Mouse (Mus musculus) hindbrain, embryonic 16.5 days (tissue): Measurements from ENCODE around the gene Itsn2. TPM values are rescaled to one million over a fixed set of nuclear protein-coding genes. Genes with fewer than 3 reads are reported as not detected.

Source experiments
- ATAC-seq: fragments of 200-750 bp; cut with Nextera tagmentation; 2 replicates; pipeline ENCODE4 v1.8.0; 2017; ENCODE audit warnings: moderate TSS enrichment, moderate library complexity
- H3K27ac ChIP-seq: fragments of 300-500 bp; sonication (generic); 2 replicates; pipeline ENCODE4 v1.5.1; 2014; ENCODE audit warnings: low read depth, mild to moderate bottlenecking, control low read depth, low read length, moderate library complexity
- H3K27me3 ChIP-seq: fragments of 300-500 bp; sonication (generic); replicated peaks from 2 replicates; pipeline ENCODE4 v1.6.1; 2014; ENCODE audit warnings: low read length; ENCODE audit not compliant: control insufficient read depth, insufficient read depth
- H3K36me3 ChIP-seq: fragments of 300-500 bp; sonication (generic); 2 replicates; pipeline ENCODE4 v1.6.1; 2014; ENCODE audit warnings: mild to moderate bottlenecking, low read length, moderate library complexity, mixed read lengths; ENCODE audit not compliant: control insufficient read depth, insufficient read depth
- H3K4me1 ChIP-seq: fragments of 300-500 bp; sonication (generic); 2 replicates; pipeline ENCODE4 v1.6.1; 2014; ENCODE audit warnings: low read depth, low read length; ENCODE audit not compliant: control insufficient read depth, insufficient read depth
- H3K4me2 ChIP-seq: fragments of 300-500 bp; sonication (generic); 2 replicates; pipeline ENCODE4 v1.6.1; 2014; ENCODE audit warnings: mild to moderate bottlenecking, low read length, control low read depth, moderate library complexity
- H3K4me3 ChIP-seq: fragments of 300-500 bp; sonication (generic); 2 replicates; pipeline ENCODE4 v1.5.1; 2014; ENCODE audit warnings: mild to moderate bottlenecking, low read length, control low read depth, moderate library complexity
- H3K9ac ChIP-seq: fragments of 300-500 bp; sonication (generic); 2 replicates; pipeline ENCODE4 v1.6.1; 2014; ENCODE audit warnings: low read depth, mild to moderate bottlenecking, control low read depth, low read length, moderate library complexity
- H3K9me3 ChIP-seq: fragments of 300-500 bp; sonication (generic); 2 replicates; pipeline ENCODE4 v1.6.1; 2014; ENCODE audit warnings: mild to moderate bottlenecking, low read length, moderate library complexity; ENCODE audit not compliant: control insufficient read depth
- WGBS: fragments of 180-500 bp; shearing (Covaris S2); extraction: QIAGEN DNeasy Blood & Tissue Kit; methylation state at CpG from one replicate; pipeline ENCODE4 v1.1.7; 2014; 5-methylcytosine and 5-hydroxymethylcytosine counted together
- polyA plus RNA-seq: library from polyadenylated mRNA; unstranded; fragments of >200 nt; fragmentation: Nextera tagmentation; extraction: Ambion mirVana; gene quantifications from 2 replicates; pipeline ENCODE4 v1.2.1, GENCODE M21; 2015

The Itsn2 gene
- polyA plus RNA-seq, 1 experiment from 2014 or later, result 24.4 TPM

DNA sequence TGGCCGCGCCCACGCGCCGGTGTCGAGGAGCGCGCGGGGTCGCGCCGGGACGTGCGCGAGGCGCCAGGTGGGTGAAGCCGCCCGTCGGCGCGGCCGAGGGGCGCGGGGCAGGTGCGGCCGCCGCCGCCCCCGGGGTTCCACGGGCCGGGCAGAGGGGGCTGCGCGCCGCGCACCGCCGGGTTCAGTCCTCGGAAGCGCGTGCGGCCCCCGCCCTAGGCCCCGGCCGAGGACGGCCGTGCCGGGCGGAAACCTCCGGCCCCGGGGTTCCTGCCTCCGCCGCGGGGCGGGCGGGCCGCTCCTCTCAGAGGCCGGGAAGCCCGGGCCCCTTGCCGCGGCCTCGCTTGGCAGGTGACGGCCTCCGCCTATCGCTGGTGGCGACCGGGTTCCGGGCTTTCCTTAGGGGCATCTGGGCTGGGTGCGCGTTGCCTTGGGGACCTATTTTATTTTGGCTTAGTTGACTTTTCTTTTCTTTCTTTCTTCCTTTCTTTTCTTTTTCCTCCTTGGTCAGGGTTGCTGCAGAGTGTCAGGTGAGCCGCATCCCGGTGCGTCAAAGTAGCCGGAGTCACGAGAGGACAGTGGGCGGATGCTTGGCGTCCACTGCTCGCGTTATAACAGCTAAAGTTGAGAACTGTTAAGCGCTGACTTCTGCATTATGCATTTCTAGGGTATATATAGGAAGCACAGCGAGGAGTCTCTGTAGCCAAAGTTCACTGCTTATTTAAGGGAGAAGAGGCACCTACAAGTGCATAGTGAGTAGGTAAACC is 910 bp downstream of the Itsn2 start:
- Histone ChIP-seq H3K36me3 (no peaks in the 10 kb centered on the region), H3K27me3 (no peaks in the 10 kb centered on the region), H3K27ac (peak overlapping the region; percentile 77; the same call in 1 of the 2 replicates), H3K9ac (peak overlapping the region; percentile 89), H3K4me1 (peaks cover 5% of the 10 kb centered on the region), H3K4me2 (peak overlapping the region; percentile 87), H3K9me3 (no peaks in the 10 kb centered on the region), H3K4me3 (peak overlapping the region; percentile 97)
- peak; percentile 82 for ATAC-seq
- WGBS, result under 1% methylated on average over 19 of the region's 80 CpGs

GRCm38 (mm10) chr12:4593930-4594391 is 1.5 kb downstream of the Itsn2 start:
- H3K27ac ChIP-seq, result no peak overlapping the region
- H3K36me3 ChIP-seq, result no peaks in the 10 kb centered on the region
- peaks cover 5% of the 10 kb centered on the region for H3K4me1 ChIP-seq
- H3K27me3 ChIP-seq, result no peaks in the 10 kb centered on the region
- no peaks in the 10 kb centered on the region for H3K9me3 ChIP-seq
- H3K4me3 ChIP-seq, result peak overlapping the region; percentile 97
- no peak for ATAC-seq
- 59% methylated on average over 9 of the region's 9 CpGs for WGBS
- peak overlapping the region; percentile 89 for H3K9ac ChIP-seq
- peak overlapping the region; percentile 87 for H3K4me2 ChIP-seq

- WGBS, result 77% methylated on average over 6 of the region's 6 CpGs
Observed at GRCm38 (mm10) chr12:4595055-4595454, 2.6 kb downstream of the Itsn2 start.

GRCm38 (mm10) chr12:4598666-4599428 is 6.4 kb downstream of the Itsn2 start:
- no peaks in the 10 kb centered on the region for H3K9me3 ChIP-seq
- H3K4me1 ChIP-seq, result peaks cover 2% of the 10 kb centered on the region
- H3K4me2 ChIP-seq, result no peak overlapping the region
- WGBS, result 64% methylated on average over 8 of the region's 8 CpGs
- H3K9ac ChIP-seq, result no peak overlapping the region
- no peak overlapping the region for H3K4me3 ChIP-seq
- ATAC-seq, result no peak
- H3K36me3 ChIP-seq, result no peaks in the 10 kb centered on the region
- H3K27ac ChIP-seq, result no peak overlapping the region
- no peaks in the 10 kb centered on the region for H3K27me3 ChIP-seq

More at GRCm38 (mm10) chr12:4595055-4595454, 2.6 kb downstream of the Itsn2 start:
- Histone ChIP-seq H3K4me1 (peaks cover 5% of the 10 kb centered on the region), H3K4me3 (no peak overlapping the region), H3K27me3 (no peaks in the 10 kb centered on the region), H3K27ac (no peak overlapping the region), H3K9me3 (no peaks in the 10 kb centered on the region), H3K9ac (no peak overlapping the region), H3K4me2 (no peak overlapping the region), H3K36me3 (no peaks in the 10 kb centered on the region)
- ATAC-seq, result no peak

DNA sequence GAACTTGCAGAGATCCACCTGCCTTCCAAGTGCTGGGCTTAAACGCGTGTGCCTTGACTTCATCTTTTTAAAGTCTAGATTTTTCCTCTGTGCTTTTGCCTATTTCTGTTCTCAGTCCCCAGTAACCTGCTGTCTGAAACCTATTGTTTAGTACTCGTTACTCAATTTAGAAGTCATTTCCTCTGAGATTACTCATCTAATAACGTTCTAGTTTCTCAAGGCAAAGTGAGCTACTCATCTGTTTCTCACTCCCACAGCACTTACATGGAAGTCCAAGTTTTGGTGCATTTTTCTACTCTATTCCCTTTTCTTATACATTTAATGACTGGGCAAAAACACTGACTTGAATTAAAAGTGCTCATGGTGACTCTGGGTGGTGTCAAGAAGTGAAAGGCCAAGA is 7.3 kb downstream of the Itsn2 start:
- 64% methylated on average over 4 of the region's 4 CpGs for WGBS
- no peak overlapping the region for H3K27ac ChIP-seq
- no peak overlapping the region for H3K4me3 ChIP-seq
- H3K9me3 ChIP-seq, result no peaks in the 10 kb centered on the region
- no peaks in the 10 kb centered on the region for H3K4me1 ChIP-seq
- H3K36me3 ChIP-seq, result no peaks in the 10 kb centered on the region
- no peak overlapping the region for H3K4me2 ChIP-seq
- no peaks in the 10 kb centered on the region for H3K27me3 ChIP-seq
- no peak for ATAC-seq
- no peak overlapping the region for H3K9ac ChIP-seq

- H3K9me3 ChIP-seq, result no peaks in the 10 kb centered on the region
- no peaks in the 10 kb centered on the region for H3K4me1 ChIP-seq
- H3K4me2 ChIP-seq, result no peak overlapping the region
- no peak overlapping the region for H3K9ac ChIP-seq
- no peak overlapping the region for H3K27ac ChIP-seq
- H3K4me3 ChIP-seq, result no peak overlapping the region
- H3K36me3 ChIP-seq, result no peaks in the 10 kb centered on the region
- no peaks in the 10 kb centered on the region for H3K27me3 ChIP-seq
- no peak for ATAC-seq
- 55% methylated on average over 3 of the region's 3 CpGs for WGBS
Observed at GRCm38 (mm10) chr12:4606625-4607024, 14.2 kb downstream of the Itsn2 start.

GRCm38 (mm10) chr12:4614722-4615121 is 22.3 kb downstream of the Itsn2 start:
- Histone ChIP-seq H3K27ac (no peak overlapping the region), H3K4me1 (no peaks in the 10 kb centered on the region), H3K4me3 (no peak overlapping the region), H3K4me2 (no peak overlapping the region), H3K9me3 (no peaks in the 10 kb centered on the region), H3K27me3 (no peaks in the 10 kb centered on the region), H3K9ac (no peak overlapping the region), H3K36me3 (no peaks in the 10 kb centered on the region)
- 75% methylated on average over 2 of the region's 2 CpGs for WGBS
- no peak for ATAC-seq

DNA sequence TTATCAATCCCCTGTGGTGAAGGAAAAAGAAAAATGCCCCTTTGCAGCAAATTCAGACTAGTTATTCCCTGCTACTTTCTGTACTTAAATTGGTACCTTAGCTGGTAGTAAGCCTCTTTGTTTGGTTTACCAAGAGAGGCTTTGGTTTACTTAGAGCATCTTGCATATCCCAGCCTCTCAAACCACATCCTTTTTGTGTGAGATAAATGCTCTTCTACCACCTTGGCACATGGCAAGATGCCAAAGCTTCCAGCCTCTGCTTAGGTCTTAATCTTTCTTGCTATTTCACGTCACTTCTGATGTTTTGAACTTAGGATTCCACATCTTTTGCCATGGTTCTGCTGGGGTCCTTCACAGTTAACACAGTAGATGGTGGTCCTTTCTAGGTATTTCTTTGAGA is 31.8 kb downstream of the Itsn2 start:
- Histone ChIP-seq H3K9ac (no peak overlapping the region), H3K4me1 (no peaks in the 10 kb centered on the region), H3K36me3 (no peaks in the 10 kb centered on the region; the same call in none of the 2 replicates), H3K27ac (no peak overlapping the region), H3K4me2 (no peak overlapping the region), H3K27me3 (no peaks in the 10 kb centered on the region), H3K9me3 (no peaks in the 10 kb centered on the region), H3K4me3 (no peak overlapping the region)
- ATAC-seq, result no peak
- WGBS, result 69% methylated on average over 1 of the region's 1 CpGs

DNA sequence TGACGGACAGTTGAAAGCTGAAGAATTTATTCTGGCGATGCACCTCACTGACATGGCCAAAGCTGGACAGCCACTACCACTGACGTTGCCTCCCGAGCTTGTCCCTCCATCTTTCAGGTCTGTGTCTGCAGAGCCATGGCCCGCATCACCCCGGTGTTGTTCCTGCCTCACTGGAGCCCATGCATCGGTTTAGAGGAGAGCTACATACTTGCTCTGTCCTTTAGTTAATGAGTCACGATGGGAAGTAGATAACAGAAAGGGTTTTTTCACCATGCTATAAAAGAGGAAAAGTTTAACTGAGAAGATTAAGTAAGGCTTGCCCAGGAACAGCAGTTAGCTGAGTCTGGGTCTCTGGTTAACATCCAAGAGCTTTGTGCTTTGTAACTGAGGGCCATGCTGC is 40.5 kb downstream of the Itsn2 start:
- WGBS, result 82% methylated on average over 8 of the region's 8 CpGs
- no peaks in the 10 kb centered on the region for H3K27me3 ChIP-seq
- H3K27ac ChIP-seq, result no peak overlapping the region
- no peak overlapping the region for H3K9ac ChIP-seq
- H3K36me3 ChIP-seq, result peaks cover 29% of the 10 kb centered on the region
- H3K4me2 ChIP-seq, result no peak overlapping the region
- no peak overlapping the region for H3K4me3 ChIP-seq
- no peaks in the 10 kb centered on the region for H3K4me1 ChIP-seq
- H3K9me3 ChIP-seq, result no peaks in the 10 kb centered on the region
- no peak for ATAC-seq
